Mouse (Mus musculus): ENCODE data around the gene Grid1. TPM values are rescaled to one million over a fixed set of nuclear protein-coding genes. Genes with fewer than 3 reads are reported as not detected.

Grid1 gene
- polyA plus RNA-seq, 1 experiment from 2014 or later = 0.33 TPM

DNA sequence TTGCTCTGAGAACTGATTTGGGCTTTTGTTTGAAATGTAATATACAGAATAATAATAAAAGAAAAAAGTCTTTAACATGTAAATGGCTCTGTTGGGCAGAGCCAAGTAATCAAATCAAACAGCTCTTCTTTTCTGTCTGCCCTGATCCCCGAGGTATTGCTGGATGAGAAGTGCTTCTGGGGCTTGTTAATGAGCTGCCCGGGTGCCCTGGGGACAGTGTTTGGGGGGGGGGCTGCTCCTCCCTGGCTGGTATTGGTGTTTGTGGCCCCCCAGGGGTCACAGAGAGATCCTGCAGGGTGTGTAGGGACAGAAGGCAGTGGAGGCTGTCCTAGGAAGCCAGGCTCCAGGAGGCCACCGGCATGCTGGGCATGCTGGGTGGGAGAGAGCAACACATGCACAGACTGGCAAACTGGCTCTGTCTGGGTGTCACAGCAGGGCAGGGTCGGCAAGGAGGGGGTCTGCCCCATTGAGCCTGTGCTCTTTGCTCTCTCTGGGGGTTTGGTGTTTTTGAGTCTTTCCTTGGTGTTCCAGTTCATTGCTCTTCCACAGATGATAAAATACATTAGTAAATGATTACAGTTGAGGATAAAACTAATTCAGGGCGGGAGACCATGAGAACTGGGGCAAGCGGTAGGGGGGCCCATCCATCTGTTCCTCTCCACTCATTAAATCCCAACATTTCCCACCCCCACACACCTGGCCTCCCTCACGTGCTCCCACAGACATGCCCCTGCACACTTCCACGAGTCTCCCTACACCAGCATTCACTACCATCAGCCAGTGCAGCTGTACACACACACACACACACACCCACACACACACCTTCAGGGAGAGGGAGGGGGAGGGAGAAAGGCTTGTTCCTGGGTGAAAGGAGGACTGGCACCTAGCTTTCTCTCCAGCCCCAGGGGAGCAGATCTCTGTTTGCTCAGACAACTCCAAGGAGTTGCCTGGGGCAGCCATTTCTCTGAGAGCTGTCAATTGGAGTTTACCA is 60.8 kb downstream of the Grid1 start:
- no peaks in the 10 kb centered on the region for H3K9me3 ChIP-seq (replicated peaks)
- 19% methylated on average over 8 of the region's 8 CpGs for WGBS
- H3K27me3 ChIP-seq = peaks cover 18% of the 10 kb centered on the region; the same call in 1 of the 2 replicates
- H3K27ac ChIP-seq = no peak overlapping the region
- ATAC-seq (replicated peaks; ENCODE audit: insufficient number of reproducible peaks, insufficient read depth, low FRiP score, low read depth) = 0 out of 2 replicates have a peak, but pooled peaks have one; percentile 40
- no peak overlapping the region for H3K4me2 ChIP-seq
- H3K4me1 ChIP-seq (replicated peaks) = no peaks in the 10 kb centered on the region
- no peak overlapping the region for H3K9ac ChIP-seq
- H3K36me3 ChIP-seq = no peaks in the 10 kb centered on the region
- no peak overlapping the region for H3K4me3 ChIP-seq

DNA sequence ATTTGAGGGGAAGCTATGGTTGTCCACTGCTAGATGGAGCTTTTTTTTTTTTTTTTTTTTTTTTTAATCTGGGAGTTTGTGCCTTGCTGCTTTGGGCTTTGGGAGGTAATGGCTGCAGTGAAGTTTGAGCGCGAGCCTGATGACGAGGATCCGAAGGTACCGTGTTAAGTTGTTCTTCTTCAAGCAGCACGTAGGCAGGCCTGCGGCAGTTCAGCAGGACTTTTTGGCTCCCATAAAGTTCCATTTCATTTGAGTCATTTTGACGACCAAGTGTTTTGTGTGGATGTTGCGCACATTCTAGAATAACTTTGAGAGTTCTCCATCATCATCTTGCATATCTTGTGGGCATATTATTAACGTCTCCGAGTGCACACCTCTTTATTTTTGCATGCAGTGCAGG is 64.3 kb downstream of the Grid1 start:
- H3K27ac ChIP-seq = no peak overlapping the region
- H3K36me3 ChIP-seq = no peaks in the 10 kb centered on the region
- no peaks in the 10 kb centered on the region for H3K9me3 ChIP-seq (replicated peaks)
- peaks cover 18% of the 10 kb centered on the region; the same call in 1 of the 2 replicates for H3K27me3 ChIP-seq
- no peak overlapping the region for H3K4me3 ChIP-seq
- no peak for ATAC-seq (replicated peaks; ENCODE audit: insufficient number of reproducible peaks, insufficient read depth, low FRiP score, low read depth)
- WGBS = 90% methylated on average over 11 of the region's 11 CpGs
- no peaks in the 10 kb centered on the region for H3K4me1 ChIP-seq (replicated peaks)
- no peak overlapping the region for H3K9ac ChIP-seq
- H3K4me2 ChIP-seq = no peak overlapping the region

DNA sequence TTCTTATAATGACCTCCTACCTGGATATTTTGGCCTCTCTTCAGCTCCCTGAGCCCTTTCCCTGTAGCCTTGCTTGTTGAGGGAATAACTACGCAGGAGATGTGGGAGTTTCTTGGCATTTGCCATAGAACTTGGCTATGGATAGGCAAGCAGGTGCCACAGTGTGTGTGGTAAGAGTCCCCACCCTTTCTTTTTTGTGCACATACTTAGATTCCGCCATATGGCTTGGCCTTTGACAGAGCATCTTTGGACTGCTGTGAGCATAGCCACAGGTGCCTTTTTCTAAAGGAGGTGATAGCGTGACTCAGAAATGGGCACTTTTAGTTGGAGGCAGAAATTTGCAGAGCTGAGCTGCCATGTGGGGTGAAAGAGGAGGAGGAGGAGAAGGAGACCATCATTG is 64.7 kb downstream of the Grid1 start:
- no peaks in the 10 kb centered on the region for H3K4me1 ChIP-seq (replicated peaks)
- H3K27ac ChIP-seq = no peak overlapping the region
- no peak overlapping the region for H3K4me2 ChIP-seq
- ATAC-seq (replicated peaks; ENCODE audit: insufficient number of reproducible peaks, insufficient read depth, low FRiP score, low read depth) = no peak
- H3K9me3 ChIP-seq (replicated peaks) = no peaks in the 10 kb centered on the region
- no peaks in the 10 kb centered on the region for H3K36me3 ChIP-seq
- H3K27me3 ChIP-seq = peaks cover 18% of the 10 kb centered on the region; the same call in 1 of the 2 replicates
- no peak overlapping the region for H3K9ac ChIP-seq
- WGBS = 82% methylated on average over 3 of the region's 3 CpGs
- no peak overlapping the region for H3K4me3 ChIP-seq

DNA sequence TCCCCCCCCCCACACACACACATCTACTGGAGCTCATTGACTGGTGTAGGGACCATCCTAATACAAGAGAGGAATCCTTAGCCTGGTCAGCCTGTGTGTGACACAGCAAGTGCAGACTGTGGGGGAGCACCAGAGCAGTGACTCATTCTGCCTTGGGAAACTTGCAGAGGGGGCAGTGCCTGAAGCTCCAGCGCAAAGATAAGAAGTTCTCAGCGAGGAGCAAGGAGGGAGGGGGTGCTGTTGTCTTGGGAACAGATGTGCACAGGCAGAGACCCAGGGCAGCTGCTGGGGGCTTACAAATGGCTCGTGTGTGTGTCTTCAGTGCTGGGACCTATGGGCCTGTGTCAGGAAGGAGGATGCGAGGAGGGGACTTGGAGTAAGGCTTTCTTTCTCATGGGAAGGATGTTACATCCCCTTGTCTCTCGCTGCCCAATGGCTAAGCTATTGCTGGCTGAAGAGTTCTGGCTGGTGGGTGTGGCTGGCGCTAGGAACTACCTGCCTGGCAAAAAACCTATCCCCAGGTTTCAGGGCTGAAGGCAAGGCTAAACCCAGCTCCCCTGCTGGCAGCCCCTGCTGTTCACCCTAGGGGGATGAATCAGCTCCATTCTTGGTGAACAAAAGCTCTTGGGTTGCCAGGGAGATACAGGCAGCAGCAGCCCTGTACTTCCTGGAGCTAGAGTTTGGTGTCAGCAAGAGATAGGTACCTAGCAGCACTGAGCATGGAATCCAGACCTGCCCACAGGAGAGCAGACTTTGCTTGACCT is 72.0 kb downstream of the Grid1 start:
- no peaks in the 10 kb centered on the region for H3K9me3 ChIP-seq (replicated peaks)
- no peaks in the 10 kb centered on the region for H3K36me3 ChIP-seq
- no peak overlapping the region for H3K4me3 ChIP-seq
- no peak overlapping the region for H3K9ac ChIP-seq
- H3K27ac ChIP-seq = no peak overlapping the region
- H3K27me3 ChIP-seq = peaks cover 33% of the 10 kb centered on the region
- peaks cover 8% of the 10 kb centered on the region; the same call in 1 of the 2 replicates for H3K4me1 ChIP-seq (replicated peaks)
- 0 out of 2 replicates have a peak, but pooled peaks have one; percentile 14 for ATAC-seq (replicated peaks; ENCODE audit: insufficient number of reproducible peaks, insufficient read depth, low FRiP score, low read depth)
- WGBS = 12% methylated on average over 6 of the region's 6 CpGs
- H3K4me2 ChIP-seq = no peak overlapping the region

DNA sequence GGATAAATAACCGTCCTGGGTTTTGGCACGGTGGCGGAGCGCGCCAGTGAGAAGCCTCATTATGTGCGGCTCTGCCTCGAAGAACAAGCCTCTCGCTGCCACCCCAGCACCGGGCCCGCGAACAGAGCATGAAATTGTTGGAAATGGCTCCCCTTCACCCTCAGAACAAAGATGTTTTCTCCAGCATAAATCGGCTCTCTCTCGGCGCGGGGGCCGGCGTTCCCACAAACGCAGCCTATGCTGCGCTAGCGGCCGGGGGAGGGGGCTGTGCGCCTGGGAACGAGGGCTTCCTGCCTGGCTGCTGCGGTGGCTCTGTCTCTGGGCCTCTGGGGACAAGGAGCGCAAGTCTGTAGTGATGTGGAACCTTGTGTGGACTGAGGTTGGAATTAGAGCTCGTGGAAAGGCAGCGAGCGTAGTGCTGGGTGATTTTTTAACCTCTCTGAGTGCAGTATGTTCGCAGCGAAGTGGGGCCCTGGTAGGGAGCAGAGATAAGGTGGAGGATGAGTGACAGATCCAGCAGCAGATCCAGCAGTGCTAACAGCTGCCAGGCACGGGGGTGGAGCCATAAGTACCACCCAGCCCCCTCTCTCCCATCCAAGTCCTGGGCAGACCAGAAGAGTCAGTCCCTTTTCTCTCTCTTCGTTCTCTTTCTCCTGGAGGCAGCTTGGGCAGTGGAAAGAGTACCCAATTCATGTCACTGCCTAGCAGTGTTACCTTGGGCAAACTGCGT is 76.5 kb downstream of the Grid1 start:
- Histone ChIP-seq H3K27ac (no peak overlapping the region), H3K4me3 (peak overlapping the region; percentile 42), H3K36me3 (no peaks in the 10 kb centered on the region), H3K27me3 (peaks cover 47% of the 10 kb centered on the region), H3K4me1 (replicated peaks) (peaks cover 8% of the 10 kb centered on the region; the same call in 1 of the 2 replicates), H3K4me2 (peak overlapping the region; percentile 76), H3K9me3 (replicated peaks) (no peaks in the 10 kb centered on the region), H3K9ac (no peak overlapping the region)
- WGBS = 6% methylated on average over 33 of the region's 33 CpGs
- no peak for ATAC-seq (replicated peaks; ENCODE audit: insufficient number of reproducible peaks, insufficient read depth, low FRiP score, low read depth)

DNA sequence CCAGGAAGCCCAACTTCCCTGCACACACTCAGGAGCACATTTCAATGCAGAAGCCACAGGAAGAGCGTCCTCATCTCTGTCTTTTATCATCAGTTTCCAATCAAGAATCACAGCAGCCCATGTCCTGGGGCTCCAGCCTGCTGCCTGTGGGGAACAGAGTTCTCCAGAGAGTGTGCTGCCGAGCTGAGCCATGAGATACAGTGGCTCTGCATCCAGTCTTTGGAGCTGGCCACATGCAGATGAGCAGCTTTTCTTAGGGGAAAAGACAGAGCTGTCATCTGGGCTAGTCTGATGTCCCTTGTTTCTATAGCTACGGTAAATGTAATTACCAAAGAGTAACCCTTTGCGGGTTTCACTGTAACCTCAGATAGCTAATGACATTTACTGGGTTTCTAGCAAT is 83.9 kb downstream of the Grid1 start:
- Histone ChIP-seq H3K4me1 (replicated peaks) (no peaks in the 10 kb centered on the region), H3K9ac (no peak overlapping the region), H3K36me3 (no peaks in the 10 kb centered on the region), H3K27me3 (peaks cover 4% of the 10 kb centered on the region; the same call in 1 of the 2 replicates), H3K4me2 (no peak overlapping the region), H3K4me3 (no peak overlapping the region), H3K27ac (no peak overlapping the region), H3K9me3 (replicated peaks) (no peaks in the 10 kb centered on the region)
- no peak for ATAC-seq (replicated peaks; ENCODE audit: insufficient number of reproducible peaks, insufficient read depth, low FRiP score, low read depth)
- WGBS = 62% methylated on average over 4 of the region's 4 CpGs

DNA sequence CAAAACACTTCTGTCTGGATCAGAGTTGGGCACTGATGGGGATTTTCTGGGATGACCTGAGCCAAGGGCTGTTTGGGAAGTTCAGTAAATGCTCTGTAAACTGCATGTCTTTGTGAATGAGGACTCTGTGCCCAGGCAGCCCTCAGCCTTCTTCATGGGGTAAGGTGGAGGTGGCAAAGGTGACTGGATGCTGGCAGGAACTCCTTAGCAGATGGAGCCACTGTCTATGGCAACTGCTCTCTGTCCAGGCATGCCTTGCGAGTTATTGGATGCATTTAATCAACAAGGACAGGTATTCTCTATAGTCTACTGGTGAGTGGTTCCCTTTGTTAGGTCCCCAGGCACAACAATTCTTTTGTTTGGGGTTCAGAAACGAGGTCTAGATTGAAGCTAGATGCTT is 85.8 kb downstream of the Grid1 start:
- no peak overlapping the region for H3K9ac ChIP-seq
- no peaks in the 10 kb centered on the region for H3K36me3 ChIP-seq
- H3K4me3 ChIP-seq = no peak overlapping the region
- H3K9me3 ChIP-seq (replicated peaks) = no peaks in the 10 kb centered on the region
- no peak overlapping the region for H3K27ac ChIP-seq
- no peak for ATAC-seq (replicated peaks; ENCODE audit: insufficient number of reproducible peaks, insufficient read depth, low FRiP score, low read depth)
- H3K4me2 ChIP-seq = no peak overlapping the region
- WGBS = 72% methylated on average over 2 of the region's 2 CpGs
- H3K4me1 ChIP-seq (replicated peaks) = no peaks in the 10 kb centered on the region
- peaks cover 4% of the 10 kb centered on the region; the same call in 1 of the 2 replicates for H3K27me3 ChIP-seq

DNA sequence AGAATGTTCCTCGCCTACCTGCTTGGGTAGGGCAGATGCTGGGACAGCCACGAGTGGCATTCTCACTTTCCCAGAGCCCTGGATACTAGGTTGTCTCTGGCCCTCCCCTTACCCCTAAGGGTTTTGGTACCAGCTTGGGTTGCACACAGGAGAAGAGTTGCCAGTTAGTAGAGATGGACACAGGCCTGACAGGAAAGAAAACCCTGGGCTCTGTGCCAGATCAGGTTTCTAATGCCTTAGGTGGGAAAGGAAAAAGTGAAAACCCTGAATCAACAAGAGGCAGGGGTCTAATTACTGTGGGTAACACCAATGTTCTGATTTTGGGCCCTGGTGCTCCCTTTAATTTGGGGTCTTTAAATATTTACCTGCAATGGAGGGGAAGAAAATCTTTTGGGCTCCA is 88.5 kb downstream of the Grid1 start:
- H3K9ac ChIP-seq = no peak overlapping the region
- no peaks in the 10 kb centered on the region for H3K27me3 ChIP-seq
- no peak overlapping the region for H3K27ac ChIP-seq
- no peaks in the 10 kb centered on the region for H3K9me3 ChIP-seq (replicated peaks)
- H3K4me2 ChIP-seq = no peak overlapping the region
- H3K4me1 ChIP-seq (replicated peaks) = no peaks in the 10 kb centered on the region
- H3K36me3 ChIP-seq = no peaks in the 10 kb centered on the region
- no peak overlapping the region for H3K4me3 ChIP-seq
- no peak for ATAC-seq (replicated peaks; ENCODE audit: insufficient number of reproducible peaks, insufficient read depth, low FRiP score, low read depth)
- 59% methylated on average over 2 of the region's 2 CpGs for WGBS

DNA sequence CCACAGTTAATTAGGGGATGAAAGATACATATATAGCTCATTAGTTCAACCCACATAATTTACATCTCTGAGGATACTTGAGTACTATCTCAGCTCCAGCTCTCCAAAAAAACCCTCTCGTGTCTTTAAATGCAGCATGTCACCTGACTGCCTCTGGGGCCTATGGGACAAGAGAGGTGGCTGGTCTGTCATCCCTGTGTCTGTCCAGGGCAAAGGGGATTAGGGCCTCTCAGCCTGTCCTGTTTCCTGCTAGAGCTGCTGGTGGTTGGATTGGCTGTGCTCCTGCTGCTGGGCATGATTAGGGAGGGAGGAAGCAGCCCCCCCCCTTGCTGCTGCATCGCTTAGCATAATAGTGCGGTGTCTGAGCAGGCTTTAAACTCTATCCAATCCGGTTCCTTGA is 88.9 kb downstream of the Grid1 start:
- 49% methylated on average over 4 of the region's 4 CpGs for WGBS
- no peak overlapping the region for H3K9ac ChIP-seq
- H3K27ac ChIP-seq = no peak overlapping the region
- H3K4me2 ChIP-seq = no peak overlapping the region
- no peaks in the 10 kb centered on the region for H3K9me3 ChIP-seq (replicated peaks)
- H3K27me3 ChIP-seq = no peaks in the 10 kb centered on the region
- no peak overlapping the region for H3K4me3 ChIP-seq
- H3K4me1 ChIP-seq (replicated peaks) = no peaks in the 10 kb centered on the region
- ATAC-seq (replicated peaks; ENCODE audit: insufficient number of reproducible peaks, insufficient read depth, low FRiP score, low read depth) = no peak
- no peaks in the 10 kb centered on the region for H3K36me3 ChIP-seq

DNA sequence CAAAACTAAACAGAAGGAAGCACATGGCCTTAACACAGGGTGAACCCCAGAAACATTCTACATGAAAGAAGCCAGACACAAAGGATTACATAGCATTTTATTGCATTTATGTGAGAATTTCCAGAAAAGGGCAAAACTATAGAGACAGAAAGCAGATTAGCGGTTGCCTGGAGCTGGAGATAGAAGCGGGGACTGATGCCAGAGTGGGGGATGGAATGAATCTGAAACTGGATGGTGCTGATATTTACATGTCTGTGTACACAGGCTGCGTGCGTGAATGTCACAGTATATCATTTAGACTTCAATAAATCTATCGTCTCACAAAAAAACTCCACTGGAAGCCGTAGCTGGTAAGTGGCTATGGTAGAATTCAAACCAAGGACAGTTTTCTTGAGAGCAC is 96.4 kb downstream of the Grid1 start:
- Histone ChIP-seq H3K4me2 (no peak overlapping the region), H3K27ac (no peak overlapping the region), H3K4me3 (no peak overlapping the region), H3K9ac (no peak overlapping the region), H3K36me3 (no peaks in the 10 kb centered on the region), H3K4me1 (replicated peaks) (no peaks in the 10 kb centered on the region), H3K27me3 (no peaks in the 10 kb centered on the region), H3K9me3 (replicated peaks) (no peaks in the 10 kb centered on the region)
- ATAC-seq (replicated peaks; ENCODE audit: insufficient number of reproducible peaks, insufficient read depth, low FRiP score, low read depth) = no peak
- WGBS = 78% methylated on average over 6 of the region's 6 CpGs

DNA sequence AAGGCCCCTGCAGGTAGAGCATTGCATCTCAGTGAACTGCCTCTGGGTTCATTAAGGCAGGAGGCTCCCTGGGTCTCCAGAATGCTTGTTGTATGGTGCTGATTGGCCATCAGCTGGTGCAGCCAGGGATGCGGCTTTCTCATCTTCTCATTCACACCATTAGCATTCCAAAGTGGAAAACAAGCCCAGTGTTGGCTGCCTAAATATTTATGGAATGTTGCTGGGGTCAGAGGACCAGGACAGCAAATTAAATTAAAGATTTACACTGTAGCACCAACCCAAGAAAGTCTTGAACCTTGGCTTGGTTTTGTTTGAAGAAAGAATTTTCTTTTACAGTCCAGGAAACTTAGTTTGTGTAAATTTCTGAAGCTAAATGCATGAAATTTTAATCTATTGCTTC is 97.2 kb downstream of the Grid1 start:
- 35% methylated on average over 1 of the region's 1 CpGs for WGBS
- ATAC-seq (replicated peaks; ENCODE audit: insufficient number of reproducible peaks, insufficient read depth, low FRiP score, low read depth) = no peak
- no peaks in the 10 kb centered on the region for H3K9me3 ChIP-seq (replicated peaks)
- H3K27me3 ChIP-seq = no peaks in the 10 kb centered on the region
- H3K27ac ChIP-seq = no peak overlapping the region
- no peaks in the 10 kb centered on the region for H3K4me1 ChIP-seq (replicated peaks)
- no peak overlapping the region for H3K4me2 ChIP-seq
- H3K9ac ChIP-seq = no peak overlapping the region
- no peaks in the 10 kb centered on the region for H3K36me3 ChIP-seq
- no peak overlapping the region for H3K4me3 ChIP-seq
